Mouse (Mus musculus) ES-E14 (cell line): Measurements from ENCODE around the gene Pigs. TPM values are rescaled to one million over a fixed set of nuclear protein-coding genes. Genes with fewer than 3 reads are reported as not detected.
A peak's percentile ranks its signal among the peaks of the same experiment; 100 is the strongest.

Experiments
- DNase-seq: peaks from one replicate; pipeline ENCODE4 v3.0.0-alpha.2; 2013; ENCODE audit warnings: low read depth, low spot score
- H3K27ac ChIP-seq: 2 replicates; pipeline ENCODE4 v1.5.1; 2012; ENCODE audit warnings: low read depth, mild to moderate bottlenecking, low read length, moderate library complexity, mixed read lengths; ENCODE audit not compliant: poor library complexity, insufficient read depth, severe bottlenecking
- H3K36me3 ChIP-seq: 2 replicates; pipeline ENCODE4 v1.6.1; 2012; ENCODE audit warnings: mild to moderate bottlenecking, low read length, moderate library complexity, mixed read lengths; ENCODE audit not compliant: control insufficient read depth, poor library complexity, insufficient read depth, severe bottlenecking
- H3K4me1 ChIP-seq, 2 experiments: fragments of 150-350 bp in 1 of 2; sonication (generic) in 1 of 2; 2 replicates each; pipeline ENCODE4 v1.6.1; 2012; ENCODE audit warnings: low read length in 2 of 2, mild to moderate bottlenecking in 1 of 2, mixed read lengths in 1 of 2; ENCODE audit not compliant: control insufficient read depth in 2 of 2, insufficient read depth in 2 of 2, poor library complexity in 1 of 2
- H3K4me3 ChIP-seq, 2 experiments: fragments of 150-350 bp in 1 of 2; sonication (generic) in 1 of 2; 2 replicates each; pipeline ENCODE4 v1.5.1; 2012; ENCODE audit warnings: low read length in 2 of 2, low read depth in 1 of 2, mild to moderate bottlenecking in 1 of 2, mixed read lengths in 1 of 2; ENCODE audit not compliant: insufficient read depth in 1 of 2, poor library complexity in 1 of 2, severe bottlenecking in 1 of 2
- H3K9ac ChIP-seq: 2 replicates; pipeline ENCODE4 v1.6.1; 2012; ENCODE audit warnings: low read depth, mild to moderate bottlenecking, low read length, mixed read lengths; ENCODE audit not compliant: poor library complexity, insufficient read depth, severe bottlenecking
- H3K9me3 ChIP-seq: fragments of 150-350 bp; sonication (generic); 2 replicates; pipeline ENCODE4 v1.6.1; 2012; ENCODE audit warnings: low read depth, mild to moderate bottlenecking, low read length; ENCODE audit not compliant: control insufficient read depth, insufficient read depth
- CHD2 ChIP-seq: IDR thresholded peaks from 2 replicates; pipeline ENCODE4 v1.6.1; 2014; ENCODE audit warnings: mild to moderate bottlenecking, low read depth, low read length, inconsistent platforms
- HCFC1 ChIP-seq: IDR thresholded peaks from 2 replicates; pipeline ENCODE4 v1.6.1; 2012; ENCODE audit warnings: low read length, inconsistent platforms, borderline replicate concordance; ENCODE audit not compliant: insufficient read depth
- MAFK ChIP-seq: IDR thresholded peaks from 2 replicates; pipeline ENCODE4 v1.6.1; 2014; ENCODE audit warnings: mild to moderate bottlenecking, low read depth, low read length, inconsistent platforms; ENCODE audit not compliant: insufficient read depth
- ZC3H11A ChIP-seq: IDR thresholded peaks from 2 replicates; pipeline ENCODE4 v1.6.1; 2012; ENCODE audit warnings: low read depth, mild to moderate bottlenecking, inconsistent platforms, low read length, borderline replicate concordance
- ZNF384 ChIP-seq: IDR thresholded peaks from 2 replicates; pipeline ENCODE4 v1.6.1; 2012; ENCODE audit warnings: low read depth, low read length, inconsistent platforms
- in situ Hi-C, 2 experiments: fragments of 600-800 bp; cut with MboI; formaldehyde crosslinking; loops; one replicate each; pipeline ENCODE4 v1.15.1; 2025; ENCODE audit warnings: low sequenced_read_pairs in 2 of 2, inconsistent platforms in 1 of 2; ENCODE audit not compliant: unreplicated experiment in 2 of 2
- total RNA-seq: library from RNA; depleted of rRNA; stranded (reverse); fragments of 300-350 nt; gene quantifications from 2 replicates; pipeline ENCODE4 v1.2.3, GENCODE M21; 2012

Gene Pigs
- total RNA-seq, 1 experiment, result 45.7 TPM

GRCm38 (mm10) chr11:78345801-78346200 is 17.6 kb downstream of the Pigs start:
- DNase-seq, result no peak
- Histone ChIP-seq H3K27ac (no peak overlapping the region), H3K9me3 (no peaks in the 10 kb centered on the region), H3K4me1 (peaks cover 2 to 25% of the 10 kb centered on the region in 2 experiments; a peak in 3 of 4 replicates), H3K36me3 (peaks cover 9% of the 10 kb centered on the region; the same call in 1 of the 2 replicates), H3K4me3 (no peak overlapping the region), H3K9ac (no peak overlapping the region)
- in situ Hi-C loops, result no loop called here
- no peak for TF ChIP-seq ZC3H11A
- TF ChIP-seq HCFC1, result no peak
- no peak for TF ChIP-seq CHD2

GRCm38 (mm10) chr11:78346326-78347069 is 18.3 kb downstream of the Pigs start:
- TF ChIP-seq CHD2, result no peak
- TF ChIP-seq HCFC1, result no peak
- TF ChIP-seq MAFK, result no peak
- no peak for TF ChIP-seq ZNF384
- TF ChIP-seq ZC3H11A, result no peak
- Histone ChIP-seq H3K9me3 (no peaks in the 10 kb centered on the region), H3K4me1 (peaks cover 2 to 23% of the 10 kb centered on the region in 2 experiments; a peak in 3 of 4 replicates), H3K4me3 (no peak overlapping the region), H3K36me3 (peaks cover 5% of the 10 kb centered on the region; the same call in 1 of the 2 replicates), H3K9ac (no peak overlapping the region), H3K27ac (no peak overlapping the region)
- in situ Hi-C loops, result no loop called here
- DNase-seq, result no peak

DNA sequence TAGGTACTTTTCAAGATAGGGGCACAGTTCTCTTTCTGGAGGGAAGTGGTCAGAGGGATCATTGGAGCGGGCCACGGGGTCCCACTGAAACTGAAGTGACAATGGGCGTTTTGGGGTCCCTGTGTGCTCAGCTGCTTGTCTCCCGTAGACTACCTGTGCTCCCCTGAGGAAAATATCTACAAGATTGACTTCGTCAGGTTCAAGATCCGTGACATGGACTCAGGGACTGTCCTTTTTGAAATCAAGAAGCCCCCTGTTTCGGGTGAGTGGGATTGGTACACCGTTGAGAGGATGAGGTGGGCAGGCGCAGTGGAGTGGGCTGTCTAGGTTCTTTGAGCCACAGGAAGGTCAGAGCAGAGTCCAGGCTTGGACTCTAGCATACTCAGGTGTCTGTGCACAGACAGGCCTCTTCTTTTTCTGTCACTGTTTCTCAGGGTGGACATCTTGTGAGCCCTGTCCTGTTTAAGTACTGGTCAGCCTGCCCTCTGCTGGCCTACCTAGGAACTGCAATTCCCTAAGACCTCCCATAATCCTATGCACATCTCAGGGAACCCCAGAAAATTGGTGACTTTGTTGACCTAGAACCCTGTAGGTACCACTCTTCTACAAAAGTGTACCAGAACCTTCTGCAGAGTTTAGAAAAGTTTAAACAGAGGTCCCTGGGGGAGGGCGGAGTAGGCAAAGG is 19.0 kb downstream of the Pigs start:
- peaks cover 2 to 23% of the 10 kb centered on the region in 2 experiments for H3K4me1 ChIP-seq
- no peaks in the 10 kb centered on the region for H3K9me3 ChIP-seq
- TF ChIP-seq ZNF384 (no peak), ZC3H11A (0 out of 2 replicates have a peak, but pooled peaks have one; percentile 13)
- H3K9ac ChIP-seq, result no peak overlapping the region
- peaks cover 5% of the 10 kb centered on the region; the same call in 1 of the 2 replicates for H3K36me3 ChIP-seq
- no peak overlapping the region for H3K27ac ChIP-seq
- peak overlapping the region; percentile 18 to 45 for H3K4me3 ChIP-seq
- peak; percentile 71 for DNase-seq
- in situ Hi-C loops, result no loop called here

- Histone ChIP-seq H3K4me3 (peak overlapping the region; percentile 18 to 45; a peak in 3 of 4 replicates), H3K4me1 (peaks cover 2 to 25% of the 10 kb centered on the region in 2 experiments)
- TF ChIP-seq MAFK (no peak), ZNF384 (no peak), ZC3H11A (no peak), HCFC1 (no peak), CHD2 (no peak)
Measured at GRCm38 (mm10) chr11:78347908-78348307, 19.7 kb downstream of the Pigs start.

More at GRCm38 (mm10) chr11:78347908-78348307, 19.7 kb downstream of the Pigs start:
- H3K36me3 ChIP-seq, result peaks cover 3% of the 10 kb centered on the region; the same call in 1 of the 2 replicates
- DNase-seq, result no peak
- no peak overlapping the region for H3K27ac ChIP-seq
- in situ Hi-C loops, result no loop called here
- H3K9ac ChIP-seq, result no peak overlapping the region
- no peaks in the 10 kb centered on the region for H3K9me3 ChIP-seq
